Mouse (Mus musculus): ENCODE results near the gene Olfr517. TPM values are rescaled to one million over a fixed set of nuclear protein-coding genes. Genes with fewer than 3 reads are reported as not detected.

The Olfr517 gene
- not detected in 2 replicates for polyA plus RNA-seq (2015; fragmentation: Nextera tagmentation; extraction: Ambion mirVana)

- no peaks in the 10 kb centered on the region for H3K27me3 ChIP-seq
- ATAC-seq (ENCODE audit: low read depth): no peak
- 74% methylated on average over 2 of the region's 2 CpGs for WGBS
- H3K4me3 ChIP-seq: no peak within 1 kb of the TSS
- no peaks in the 10 kb centered on the region for H3K4me1 ChIP-seq (replicated peaks)
- no peak within 1 kb of the TSS for H3K9ac ChIP-seq
- H3K36me3 ChIP-seq: no peaks in the 10 kb centered on the region
- no peaks in the 10 kb centered on the region for H3K9me3 ChIP-seq
- H3K4me2 ChIP-seq: no peak within 1 kb of the TSS
- no peak within 1 kb of the TSS for H3K27ac ChIP-seq (replicated peaks)
Observed at GRCm38 (mm10) chr7:108872279-108872678, at the start of gene Olfr517. Olfr517 (minus strand) TSS chr7:108872379.

- Histone ChIP-seq H3K4me3 (no peak overlapping the region), H3K9me3 (no peaks in the 10 kb centered on the region), H3K4me1 (replicated peaks) (no peaks in the 10 kb centered on the region), H3K36me3 (no peaks in the 10 kb centered on the region), H3K4me2 (no peak overlapping the region), H3K9ac (no peak overlapping the region), H3K27me3 (no peaks in the 10 kb centered on the region), H3K27ac (replicated peaks) (no peak overlapping the region)
- WGBS: 84% methylated on average over 2 of the region's 2 CpGs
- ATAC-seq (ENCODE audit: low read depth): no peak
Observed at GRCm38 (mm10) chr7:108903969-108904368, 31.8 kb upstream of the Olfr517 start.

GRCm38 (mm10) chr7:108894320-108894719 is 22.1 kb upstream of the Olfr517 start, which contains the start of gene Olfr519:
Olfr519 (minus strand) TSS chr7:108894420.
- Histone ChIP-seq H3K4me2 (no peak within 1 kb of the TSS), H3K9ac (no peak within 1 kb of the TSS), H3K9me3 (no peaks in the 10 kb centered on the region), H3K4me3 (no peak within 1 kb of the TSS), H3K4me1 (replicated peaks) (no peaks in the 10 kb centered on the region), H3K27me3 (no peaks in the 10 kb centered on the region), H3K27ac (replicated peaks) (no peak within 1 kb of the TSS), H3K36me3 (no peaks in the 10 kb centered on the region)
- no peak for ATAC-seq (ENCODE audit: low read depth)
- WGBS: 84% methylated on average over 5 of the region's 5 CpGs

GRCm38 (mm10) chr7:108884906-108885305 is 12.7 kb upstream of the Olfr517 start, which contains the start of gene Olfr518:
Olfr518 (minus strand) TSS chr7:108885006.
- Histone ChIP-seq H3K4me2 (no peak within 1 kb of the TSS), H3K4me1 (replicated peaks) (no peaks in the 10 kb centered on the region), H3K9ac (no peak within 1 kb of the TSS), H3K9me3 (no peaks in the 10 kb centered on the region), H3K27me3 (no peaks in the 10 kb centered on the region), H3K4me3 (no peak within 1 kb of the TSS), H3K36me3 (no peaks in the 10 kb centered on the region), H3K27ac (replicated peaks) (no peak within 1 kb of the TSS)
- WGBS: 84% methylated on average over 4 of the region's 4 CpGs
- no peak for ATAC-seq (ENCODE audit: low read depth)

GRCm38 (mm10) chr7:108850429-108850828 is 21.8 kb downstream of the Olfr517 start, which contains the start of gene Olfr516:
Olfr516 (minus strand) TSS chr7:108850529.
- Histone ChIP-seq H3K27ac (replicated peaks) (no peak within 1 kb of the TSS), H3K4me3 (no peak within 1 kb of the TSS), H3K27me3 (no peaks in the 10 kb centered on the region), H3K36me3 (no peaks in the 10 kb centered on the region), H3K4me1 (replicated peaks) (no peaks in the 10 kb centered on the region), H3K9me3 (no peaks in the 10 kb centered on the region), H3K4me2 (no peak within 1 kb of the TSS), H3K9ac (no peak within 1 kb of the TSS)
- WGBS: 92% methylated on average over 2 of the region's 2 CpGs
- ATAC-seq (ENCODE audit: low read depth): no peak

- Histone ChIP-seq H3K4me3 (no peak within 1 kb of the TSS), H3K36me3 (no peaks in the 10 kb centered on the region), H3K27ac (replicated peaks) (no peak within 1 kb of the TSS), H3K4me1 (replicated peaks) (no peaks in the 10 kb centered on the region), H3K9me3 (no peaks in the 10 kb centered on the region), H3K9ac (no peak within 1 kb of the TSS), H3K4me2 (no peak within 1 kb of the TSS), H3K27me3 (no peaks in the 10 kb centered on the region)
- ATAC-seq (ENCODE audit: low read depth): no peak
Observed at GRCm38 (mm10) chr7:108825897-108826296, 46.3 kb downstream of the Olfr517 start, which contains the start of gene Olfr514. Olfr514 (minus strand) TSS chr7:108825997.

Other genes starting within 250 kb of the Olfr517 start
- not detected in 2 replicates for gene Olfr508, start 242.4 kb downstream of the Olfr517 start, polyA plus RNA-seq (2015; fragmentation: Nextera tagmentation; extraction: Ambion mirVana)
- 0.06 TPM in 1 of 2 replicates, not detected in the other for gene Olfr509, start 220.5 kb downstream of the Olfr517 start, polyA plus RNA-seq (2015; fragmentation: Nextera tagmentation; extraction: Ambion mirVana)
- not detected in 2 replicates for gene Olfr510, start 206.0 kb downstream of the Olfr517 start, polyA plus RNA-seq (2015; fragmentation: Nextera tagmentation; extraction: Ambion mirVana)
- not detected in 2 replicates for gene Olfr512, start 159.1 kb downstream of the Olfr517 start, polyA plus RNA-seq (2015; fragmentation: Nextera tagmentation; extraction: Ambion mirVana)
- not detected in 2 replicates for gene Olfr513, start 121.4 kb downstream of the Olfr517 start, polyA plus RNA-seq (2015; fragmentation: Nextera tagmentation; extraction: Ambion mirVana)
- not detected in 2 replicates for gene Olfr514, start 46.4 kb downstream of the Olfr517 start, polyA plus RNA-seq (2015; fragmentation: Nextera tagmentation; extraction: Ambion mirVana)
- gene Olfr516, start 21.9 kb downstream of the Olfr517 start, polyA plus RNA-seq (2015; fragmentation: Nextera tagmentation; extraction: Ambion mirVana): not detected in 2 replicates
- not detected in 2 replicates for gene Olfr518, start 12.6 kb upstream of the Olfr517 start, polyA plus RNA-seq (2015; fragmentation: Nextera tagmentation; extraction: Ambion mirVana)
- not detected in 2 replicates for gene Olfr519, start 22.0 kb upstream of the Olfr517 start, polyA plus RNA-seq (2015; fragmentation: Nextera tagmentation; extraction: Ambion mirVana)
- gene Nlrp10, start 57.8 kb upstream of the Olfr517 start, polyA plus RNA-seq (2015; fragmentation: Nextera tagmentation; extraction: Ambion mirVana): not detected in 2 replicates
- 69.4 and 79.7 TPM in 2 replicates for gene Eif3f, start 62.0 kb upstream of the Olfr517 start, polyA plus RNA-seq (2015; fragmentation: Nextera tagmentation; extraction: Ambion mirVana)
- gene Tub, start 78.0 kb upstream of the Olfr517 start, polyA plus RNA-seq (2015; fragmentation: Nextera tagmentation; extraction: Ambion mirVana): 32.6 and 39.3 TPM in 2 replicates
- gene Ric3, start 211.0 kb upstream of the Olfr517 start, polyA plus RNA-seq (2015; fragmentation: Nextera tagmentation; extraction: Ambion mirVana): 25.5 and 28.3 TPM in 2 replicates